Mouse (Mus musculus) forebrain, embryonic 10.5 days (tissue): ENCODE data around the gene Olr1. TPM values are rescaled to one million over a fixed set of nuclear protein-coding genes. Genes with fewer than 3 reads are reported as not detected.
A peak's percentile ranks its signal among the peaks of the same experiment; 100 is the strongest.

ENCODE experiments used
- DNase-seq: peaks from one replicate; pipeline ENCODE4 v3.0.0-alpha.2; 2017; ENCODE audit warnings: low spot score; ENCODE audit errors: extremely low spot score
- H3K27ac ChIP-seq: fragments of 300-500 bp; sonication (generic); 2 replicates; pipeline ENCODE4 v1.5.1; 2016; ENCODE audit warnings: mild to moderate bottlenecking
- H3K27me3 ChIP-seq: fragments of 300-500 bp; sonication (generic); 2 replicates; pipeline ENCODE4 v1.6.1; 2016; ENCODE audit warnings: mild to moderate bottlenecking; ENCODE audit not compliant: poor library complexity, severe bottlenecking
- H3K36me3 ChIP-seq: fragments of 300-500 bp; sonication (generic); replicated peaks from 2 replicates; pipeline ENCODE4 v1.6.1; 2016; ENCODE audit warnings: mild to moderate bottlenecking, moderate library complexity
- H3K4me1 ChIP-seq: fragments of 300-500 bp; sonication (generic); 2 replicates; pipeline ENCODE4 v1.6.1; 2016
- H3K4me3 ChIP-seq: fragments of 300-500 bp; sonication (generic); 2 replicates; pipeline ENCODE4 v1.5.1; 2016; ENCODE audit warnings: mild to moderate bottlenecking, moderate library complexity
- H3K9me3 ChIP-seq: fragments of 300-500 bp; sonication (generic); 2 replicates; pipeline ENCODE4 v1.6.1; 2016; ENCODE audit warnings: mild to moderate bottlenecking, moderate library complexity
- WGBS: fragments of 180-500 bp; shearing (Covaris S2); methylation state at CpG from one replicate; pipeline ENCODE4 v1.1.7; 2016; 5-methylcytosine and 5-hydroxymethylcytosine counted together
- polyA plus RNA-seq: library from polyadenylated mRNA; unstranded; fragments of >200 nt; fragmentation: Nextera tagmentation; extraction: Ambion mirVana; gene quantifications from 2 replicates; pipeline ENCODE4 v1.2.1, GENCODE M21; 2016

The Olr1 gene
- 0.06 TPM in 1 of 2 replicates, not detected in the other for polyA plus RNA-seq

DNA sequence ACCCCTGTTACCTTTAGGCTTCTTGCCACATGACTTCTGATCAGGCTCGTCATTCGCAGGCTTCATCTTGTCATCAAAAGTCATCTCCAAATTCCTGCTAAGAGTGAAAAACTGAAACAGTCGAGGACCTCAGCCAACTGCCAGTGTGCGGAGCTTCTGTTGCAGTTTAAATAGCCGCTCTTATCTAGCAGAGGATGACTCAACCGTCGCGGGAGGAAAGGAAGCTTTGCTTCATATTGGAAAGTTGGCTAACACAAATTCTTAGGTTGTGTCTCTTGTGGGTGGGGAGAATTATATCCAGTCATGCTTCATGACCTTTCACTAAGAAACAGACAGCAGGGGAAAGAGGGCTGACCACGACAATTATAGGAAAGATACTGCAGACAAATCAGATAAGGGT lies at the start of gene Olr1:
Olr1 (minus strand) TSS at position 142 of the 400 bp plus-strand sequence.
- Histone ChIP-seq H3K4me1 (no peaks in the 10 kb centered on the region), H3K4me3 (no peak within 1 kb of the TSS), H3K36me3 (no peaks in the 10 kb centered on the region), H3K9me3 (peaks cover 12% of the 10 kb centered on the region), H3K27ac (no peak within 1 kb of the TSS), H3K27me3 (no peaks in the 10 kb centered on the region)
- DNase-seq, result no peak
- 91% methylated on average over 9 of the region's 9 CpGs for WGBS

- Histone ChIP-seq H3K27ac (no peak overlapping the region), H3K36me3 (no peaks in the 10 kb centered on the region), H3K9me3 (no peaks in the 10 kb centered on the region), H3K4me1 (no peaks in the 10 kb centered on the region), H3K4me3 (no peak overlapping the region), H3K27me3 (no peaks in the 10 kb centered on the region)
- 79% methylated on average over 3 of the region's 3 CpGs for WGBS
- DNase-seq, result no peak
These were observed 41.0 kb upstream of the Olr1 start for GRCm38 (mm10) chr6:129548009-129548408.

GRCm38 (mm10) chr6:129547277-129547676 lies 40.3 kb upstream of the Olr1 start:
- Histone ChIP-seq H3K9me3 (no peaks in the 10 kb centered on the region), H3K4me3 (no peak overlapping the region), H3K36me3 (no peaks in the 10 kb centered on the region), H3K4me1 (no peaks in the 10 kb centered on the region), H3K27me3 (no peaks in the 10 kb centered on the region), H3K27ac (no peak overlapping the region)
- no peak for DNase-seq
- WGBS, result 82% methylated on average over 2 of the region's 2 CpGs

GRCm38 (mm10) chr6:129543709-129544606 lies 37.0 kb upstream of the Olr1 start:
- DNase-seq, result no peak
- no peak overlapping the region for H3K27ac ChIP-seq
- H3K4me3 ChIP-seq, result no peak overlapping the region
- WGBS, result 70% methylated on average over 6 of the region's 6 CpGs
- peaks cover 31% of the 10 kb centered on the region for H3K36me3 ChIP-seq
- H3K27me3 ChIP-seq, result no peaks in the 10 kb centered on the region
- H3K4me1 ChIP-seq, result peaks cover 2% of the 10 kb centered on the region; the same call in 1 of the 2 replicates
- no peaks in the 10 kb centered on the region for H3K9me3 ChIP-seq

- WGBS, result 89% methylated on average over 3 of the region's 3 CpGs
- no peak for DNase-seq
- H3K27ac ChIP-seq, result no peak overlapping the region
- H3K9me3 ChIP-seq, result no peaks in the 10 kb centered on the region
- peaks cover 2% of the 10 kb centered on the region; the same call in 1 of the 2 replicates for H3K4me1 ChIP-seq
- peaks cover 45% of the 10 kb centered on the region for H3K36me3 ChIP-seq
- H3K27me3 ChIP-seq, result no peaks in the 10 kb centered on the region
- H3K4me3 ChIP-seq, result no peak overlapping the region
These were observed 35.6 kb upstream of the Olr1 start for GRCm38 (mm10) chr6:129542540-129542939.

GRCm38 (mm10) chr6:129541931-129542330 lies 35.0 kb upstream of the Olr1 start:
- WGBS, result 86% methylated on average over 9 of the region's 9 CpGs
- Histone ChIP-seq H3K9me3 (no peaks in the 10 kb centered on the region), H3K27ac (no peak overlapping the region), H3K27me3 (no peaks in the 10 kb centered on the region), H3K4me3 (no peak overlapping the region), H3K4me1 (peaks cover 2% of the 10 kb centered on the region; the same call in 1 of the 2 replicates), H3K36me3 (peaks cover 50% of the 10 kb centered on the region)
- DNase-seq, result no peak

DNA sequence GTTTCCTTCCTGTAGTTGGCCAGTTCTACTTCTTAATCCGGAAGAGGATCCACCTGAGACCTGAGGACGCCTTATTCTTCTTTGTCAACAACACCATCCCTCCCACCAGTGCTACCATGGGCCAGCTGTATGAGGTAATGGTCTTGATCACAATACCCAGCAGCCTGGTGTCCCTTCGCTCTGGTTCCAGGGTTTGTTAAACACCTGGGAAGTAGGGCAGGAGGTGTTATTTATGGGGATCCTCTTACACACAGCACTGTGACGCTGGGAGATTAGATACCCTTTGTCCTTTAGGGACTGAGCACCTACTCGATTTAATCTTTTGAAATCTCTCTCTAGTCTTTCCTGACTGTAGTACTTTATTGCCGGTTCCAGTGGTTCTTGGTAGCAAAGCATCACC lies 31.6 kb upstream of the Olr1 start:
- peaks cover 17% of the 10 kb centered on the region for H3K4me1 ChIP-seq
- DNase-seq, result no peak
- H3K9me3 ChIP-seq, result no peaks in the 10 kb centered on the region
- peaks cover 50% of the 10 kb centered on the region for H3K36me3 ChIP-seq
- 92% methylated on average over 6 of the region's 6 CpGs for WGBS
- no peak overlapping the region for H3K4me3 ChIP-seq
- no peaks in the 10 kb centered on the region for H3K27me3 ChIP-seq
- H3K27ac ChIP-seq, result no peak overlapping the region

GRCm38 (mm10) chr6:129535723-129536122 lies 28.8 kb upstream of the Olr1 start:
- Histone ChIP-seq H3K9me3 (no peaks in the 10 kb centered on the region), H3K36me3 (peaks cover 36% of the 10 kb centered on the region), H3K27ac (no peak overlapping the region), H3K4me1 (peaks cover 19% of the 10 kb centered on the region), H3K27me3 (no peaks in the 10 kb centered on the region), H3K4me3 (no peak overlapping the region)
- WGBS, result 88% methylated on average over 4 of the region's 4 CpGs
- no peak for DNase-seq

GRCm38 (mm10) chr6:129534627-129535190 lies 27.7 kb upstream of the Olr1 start:
- Histone ChIP-seq H3K9me3 (no peaks in the 10 kb centered on the region), H3K27ac (no peak overlapping the region), H3K4me1 (peaks cover 19% of the 10 kb centered on the region), H3K27me3 (no peaks in the 10 kb centered on the region), H3K36me3 (peaks cover 26% of the 10 kb centered on the region), H3K4me3 (peak overlapping the region; percentile 85)
- DNase-seq, result no peak
- 80% methylated on average over 4 of the region's 4 CpGs for WGBS

DNA sequence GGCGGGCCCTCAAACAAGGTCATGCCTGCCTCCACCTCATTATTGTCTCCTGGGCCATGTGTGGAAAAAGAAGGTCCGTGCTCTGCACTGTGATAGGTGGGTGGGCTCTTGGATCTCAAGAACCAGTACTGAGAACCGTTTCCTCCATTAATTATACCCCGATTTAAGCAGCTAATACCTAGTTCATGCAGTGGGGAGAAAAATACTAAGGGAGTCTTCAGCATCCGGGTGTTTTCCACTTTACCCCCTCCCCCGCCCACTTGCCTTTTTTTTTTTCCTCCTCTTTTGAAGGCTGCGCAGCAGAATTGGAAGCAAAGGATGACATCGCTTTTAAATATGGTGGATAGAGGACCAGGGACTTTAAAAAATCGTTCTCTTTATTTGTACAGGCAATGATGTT lies 27.1 kb upstream of the Olr1 start:
- peak overlapping the region; percentile 90 for H3K27ac ChIP-seq
- no peaks in the 10 kb centered on the region for H3K9me3 ChIP-seq
- H3K36me3 ChIP-seq, result peaks cover 20% of the 10 kb centered on the region
- no peak for DNase-seq
- H3K4me3 ChIP-seq, result peak overlapping the region; percentile 85
- H3K27me3 ChIP-seq, result no peaks in the 10 kb centered on the region
- H3K4me1 ChIP-seq, result peaks cover 19% of the 10 kb centered on the region
- WGBS, result 22% methylated on average over 9 of the region's 9 CpGs

- WGBS, result under 1% methylated on average over 55 of the region's 55 CpGs
- H3K4me3 ChIP-seq, result peak within 1 kb of the TSS; percentile 85
- H3K36me3 ChIP-seq, result peaks cover 11% of the 10 kb centered on the region
- H3K9me3 ChIP-seq, result no peaks in the 10 kb centered on the region
- peaks cover 19% of the 10 kb centered on the region for H3K4me1 ChIP-seq
- H3K27ac ChIP-seq, result peak within 1 kb of the TSS; percentile 90
- no peaks in the 10 kb centered on the region for H3K27me3 ChIP-seq
- peak; percentile 74 for DNase-seq
These were observed 26.2 kb upstream of the Olr1 start, which contains the start of gene Gabarapl1 for GRCm38 (mm10) chr6:129532942-129533860. TSS of gene Gabarapl1 (plus strand) at chr6:129533160.

GRCm38 (mm10) chr6:129532556-129532941 lies 25.6 kb upstream of the Olr1 start:
- H3K27me3 ChIP-seq, result no peaks in the 10 kb centered on the region
- 37% methylated on average over 7 of the region's 7 CpGs for WGBS
- no peak for DNase-seq
- H3K36me3 ChIP-seq, result peaks cover 5% of the 10 kb centered on the region
- peaks cover 19% of the 10 kb centered on the region for H3K4me1 ChIP-seq
- no peaks in the 10 kb centered on the region for H3K9me3 ChIP-seq
- H3K4me3 ChIP-seq, result peak overlapping the region; percentile 85
- peak overlapping the region; percentile 90 for H3K27ac ChIP-seq
